Mouse (Mus musculus) layer of hippocampus, adult 11-12 months (tissue): ENCODE data around the gene Olfr1426.
"Not testable (repeated sequence)": the region's sequence is repeated elsewhere in the genome, so short reads cannot be mapped to it uniquely, and the experiment has no call there.

Experiments used
- DNase-seq: peaks from one replicate; pipeline ENCODE4 v3.0.0; 2022; ENCODE audit warnings: low spot score

Olfr1426 gene

DNA sequence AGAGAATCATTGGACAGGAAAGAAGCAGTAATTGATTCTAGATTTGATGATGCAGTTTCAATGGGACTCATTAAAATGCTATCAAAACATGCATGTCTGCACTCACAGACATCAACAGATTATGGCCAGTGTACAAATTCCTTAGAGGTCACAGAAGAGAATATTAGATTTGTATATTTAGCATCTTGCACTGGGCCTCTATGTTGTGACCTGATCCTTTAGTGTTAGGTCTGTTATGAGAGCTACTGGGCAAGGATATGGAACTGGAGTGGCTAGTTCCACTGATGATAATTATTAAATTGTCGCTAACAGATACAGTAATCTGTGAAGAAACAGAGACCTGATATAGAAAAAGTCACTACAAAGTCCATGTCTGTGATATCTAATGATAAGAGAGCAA lies at the start of gene Olfr1426:
Gene Olfr1426, minus strand, starts transcription at position 101 of the 400 bp plus-strand sequence.
- no peak for DNase-seq

DNA sequence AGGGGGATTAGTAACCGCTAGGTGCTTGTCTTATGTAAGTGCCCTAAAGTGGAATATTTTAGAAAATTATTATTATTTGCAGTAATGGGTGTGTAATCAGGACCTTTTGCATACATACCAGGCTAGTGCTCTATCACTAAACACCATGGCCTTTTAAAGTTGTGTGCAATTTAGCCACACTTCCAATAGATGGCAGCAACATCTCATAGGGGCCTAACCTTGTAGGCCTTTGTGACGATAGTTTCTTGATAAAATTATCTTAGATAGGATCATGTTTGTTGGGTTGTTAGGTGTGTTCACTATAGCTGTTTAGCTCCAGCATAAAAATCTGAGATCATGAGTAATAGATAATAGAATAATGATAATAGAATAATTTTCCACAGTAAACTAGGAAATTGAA lies 42.5 kb upstream of the Olfr1426 start:
- peak; percentile 49 for DNase-seq

GRCm38 (mm10) chr19:12123103-12123502 lies 31.3 kb upstream of the Olfr1426 start, which contains the start of gene Olfr76:
Olfr76 (minus strand) TSS chr19:12123203.
- no peak for DNase-seq

- no peak for DNase-seq
Observed at GRCm38 (mm10) chr19:12116464-12116863, 24.7 kb upstream of the Olfr1426 start.

- DNase-seq: no peak
Observed at GRCm38 (mm10) chr19:12115797-12116196, 24.0 kb upstream of the Olfr1426 start, which contains the start of gene Olfr1428. Olfr1428 (minus strand) TSS chr19:12115897.

DNA sequence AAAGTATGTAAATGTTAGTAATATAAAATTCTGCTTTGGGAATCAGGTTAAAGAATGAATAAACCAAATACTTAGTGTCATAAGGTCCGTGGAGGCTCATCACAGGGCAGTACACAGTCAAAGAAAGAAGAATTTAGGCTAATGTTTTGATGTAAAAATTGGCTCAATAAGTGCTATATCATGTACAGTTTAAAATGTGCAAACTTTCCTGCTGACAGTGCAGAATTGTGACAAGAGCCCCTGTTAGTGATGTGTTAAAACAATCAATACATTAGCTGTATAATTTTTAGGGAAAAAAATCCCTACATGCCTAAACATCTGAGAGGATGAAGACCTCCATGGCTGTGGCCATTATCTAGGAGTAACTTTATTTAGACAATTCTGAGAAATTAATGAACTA lies 22.0 kb upstream of the Olfr1426 start:
- DNase-seq: no peak

DNA sequence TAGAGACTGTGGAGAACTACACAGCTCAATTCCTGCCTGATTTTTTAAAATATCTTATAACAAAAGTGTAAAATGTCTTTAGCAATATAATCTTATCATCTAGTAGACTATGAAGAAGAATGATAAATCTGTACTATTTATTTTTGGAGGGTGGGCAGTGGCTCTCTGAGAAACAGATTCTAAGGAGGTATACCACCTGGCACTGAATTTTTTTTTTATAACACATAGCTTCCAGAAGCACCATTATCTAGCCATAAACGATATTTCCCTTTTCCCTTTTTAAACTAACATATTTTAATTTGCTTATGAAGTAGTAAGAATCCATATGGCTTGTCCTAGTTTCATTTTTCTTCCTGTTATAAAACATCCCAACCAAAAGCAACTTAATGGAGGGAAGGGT lies 12.7 kb upstream of the Olfr1426 start:
- no peak for DNase-seq

- no peak for DNase-seq
Observed at GRCm38 (mm10) chr19:12103234-12103633, 11.4 kb upstream of the Olfr1426 start, which contains the start of gene Olfr1427. Olfr1427 (minus strand) TSS chr19:12103334.

GRCm38 (mm10) chr19:12077631-12078030 lies 14.2 kb downstream of the Olfr1426 start, which contains the start of gene Olfr1425:
Olfr1425 (minus strand) TSS chr19:12077731.
- not testable (repeated sequence) for DNase-seq

GRCm38 (mm10) chr19:12069546-12069945 lies 22.3 kb downstream of the Olfr1426 start:
- DNase-seq: not testable (repeated sequence)

DNA sequence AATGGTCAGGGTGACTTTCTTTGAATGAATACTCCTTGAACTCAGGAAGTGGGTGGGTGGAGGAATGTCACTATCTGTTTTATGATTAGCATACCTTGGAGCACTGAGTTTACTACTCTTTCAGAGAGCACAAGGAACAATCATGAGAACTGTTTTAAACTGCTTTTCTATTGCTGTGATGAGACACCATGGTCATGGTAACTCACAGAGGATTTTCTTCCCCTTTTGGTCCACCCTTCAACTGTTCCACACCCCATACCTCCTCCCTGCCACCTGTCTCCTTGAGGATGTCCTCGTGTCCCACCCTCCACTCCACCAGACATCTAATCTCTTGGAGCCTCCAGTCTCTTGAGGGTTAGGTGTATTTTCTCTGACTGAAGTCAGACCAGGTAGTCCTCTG lies 24.0 kb downstream of the Olfr1426 start:
- DNase-seq: not testable (repeated sequence)

GRCm38 (mm10) chr19:12062582-12062981 lies 29.2 kb downstream of the Olfr1426 start, which contains the start of gene Olfr1424:
Olfr1424 (minus strand) TSS chr19:12062682.
- not testable (repeated sequence) for DNase-seq

DNA sequence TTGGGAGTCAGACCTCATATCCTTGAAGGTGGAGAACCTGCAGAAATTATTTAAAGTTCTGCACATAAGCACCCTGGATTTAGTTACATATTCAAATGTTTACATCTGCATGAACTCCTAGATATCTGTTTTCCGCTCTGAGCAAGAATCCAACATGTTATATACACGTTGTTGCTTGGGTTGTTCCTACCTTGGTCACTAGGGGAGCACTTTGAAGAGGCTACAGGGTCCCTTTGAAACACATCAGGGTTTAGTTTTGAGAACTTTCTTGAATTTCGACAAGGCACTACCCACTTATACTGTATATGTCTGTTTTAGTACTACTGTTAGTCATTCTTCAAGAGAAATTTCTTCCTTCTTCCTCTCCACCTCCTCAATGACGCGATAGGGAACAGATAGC lies 48.6 kb downstream of the Olfr1426 start:
- DNase-seq: no peak

- DNase-seq: no peak
Observed at GRCm38 (mm10) chr19:12041217-12041616, 50.6 kb downstream of the Olfr1426 start, which contains the start of gene Olfr1423. Olfr1423 (minus strand) TSS chr19:12041317.

- no peak for DNase-seq
Observed at GRCm38 (mm10) chr19:12037727-12038126, 54.1 kb downstream of the Olfr1426 start.
